Mouse (Mus musculus): Measurements from ENCODE around the gene Scaf8. TPM values are rescaled to one million over a fixed set of nuclear protein-coding genes. Genes with fewer than 3 reads are reported as not detected.
"Not testable (repeated sequence)": the region's sequence is repeated elsewhere in the genome, so short reads cannot be mapped to it uniquely, and the experiment has no call there.

Scaf8 gene
- total RNA-seq (2017), result 34.0 and 52.3 TPM in 2 replicates

GRCm38 (mm10) chr17:3114720-3115379, at the start of gene Scaf8:
TSS of gene Scaf8 (plus strand) at chr17:3114972.
- ATAC-seq (replicated peaks; ENCODE audit: low read depth, poor library complexity, severe bottlenecking), result peak; percentile 88

- no peak for ATAC-seq (replicated peaks; ENCODE audit: low read depth, poor library complexity, severe bottlenecking)
Measured at GRCm38 (mm10) chr17:3075166-3075872, 39.5 kb upstream of the Scaf8 start.

DNA sequence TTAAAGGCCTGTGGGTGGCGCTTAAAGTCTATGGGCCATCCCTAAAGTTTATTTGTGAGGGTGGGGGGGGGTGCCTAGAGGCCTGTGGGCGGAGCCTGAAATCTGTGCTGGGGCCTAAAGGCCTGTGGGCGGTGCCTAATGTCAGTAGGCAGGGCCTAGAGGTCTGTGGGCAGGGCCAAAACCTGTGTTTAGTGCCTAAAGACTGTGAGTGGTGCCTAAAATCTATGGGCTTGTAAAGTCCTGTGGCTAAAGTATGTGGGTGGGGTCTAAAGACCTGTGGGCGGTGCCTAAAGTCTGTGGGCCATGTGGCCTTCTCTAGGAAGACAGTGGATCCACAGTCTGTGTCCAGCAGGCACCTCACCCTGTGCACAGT, 38.9 kb upstream of the Scaf8 start:
- no peak for ATAC-seq (replicated peaks; ENCODE audit: low read depth, poor library complexity, severe bottlenecking)

- ATAC-seq (replicated peaks; ENCODE audit: low read depth, poor library complexity, severe bottlenecking), result not testable (repeated sequence)
Measured at GRCm38 (mm10) chr17:3077936-3078335, 36.8 kb upstream of the Scaf8 start.

GRCm38 (mm10) chr17:3080587-3081349, 34.0 kb upstream of the Scaf8 start:
- ATAC-seq (replicated peaks; ENCODE audit: low read depth, poor library complexity, severe bottlenecking), result peak; percentile 14

GRCm38 (mm10) chr17:3081512-3082100, 33.2 kb upstream of the Scaf8 start:
- ATAC-seq (replicated peaks; ENCODE audit: low read depth, poor library complexity, severe bottlenecking), result peak; percentile 15

DNA sequence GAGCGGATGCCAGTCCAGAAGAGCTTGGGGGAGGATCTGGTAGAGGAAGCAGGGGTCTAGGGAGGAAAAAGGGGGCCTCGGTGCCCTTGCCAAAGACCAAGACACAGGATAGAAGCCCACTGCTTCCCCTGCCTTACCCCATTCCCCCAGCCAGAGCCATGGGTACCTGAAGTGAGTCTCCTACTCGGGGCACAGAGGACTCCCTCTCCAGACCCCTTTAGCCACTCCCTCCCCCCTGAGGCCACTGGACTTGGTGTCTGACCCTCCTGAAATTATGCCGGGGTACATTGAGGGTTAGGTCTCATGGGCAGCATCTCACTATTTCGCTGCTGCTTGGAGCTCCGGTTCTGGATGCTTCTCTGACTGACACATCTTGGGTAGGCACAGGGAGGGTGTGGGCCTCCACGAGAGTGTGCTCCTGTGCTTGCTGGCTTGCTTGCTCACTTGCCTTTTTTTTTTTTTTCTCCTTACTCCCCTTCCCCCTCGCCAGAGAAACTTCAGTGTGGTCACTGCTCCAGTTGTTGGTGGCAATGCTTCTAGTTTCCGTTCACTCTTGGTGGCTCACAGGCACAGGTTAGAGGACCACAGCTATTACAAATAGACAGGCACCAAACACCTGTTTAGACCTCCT, 32.5 kb upstream of the Scaf8 start:
- peak; percentile 6 for ATAC-seq (replicated peaks; ENCODE audit: low read depth, poor library complexity, severe bottlenecking)

DNA sequence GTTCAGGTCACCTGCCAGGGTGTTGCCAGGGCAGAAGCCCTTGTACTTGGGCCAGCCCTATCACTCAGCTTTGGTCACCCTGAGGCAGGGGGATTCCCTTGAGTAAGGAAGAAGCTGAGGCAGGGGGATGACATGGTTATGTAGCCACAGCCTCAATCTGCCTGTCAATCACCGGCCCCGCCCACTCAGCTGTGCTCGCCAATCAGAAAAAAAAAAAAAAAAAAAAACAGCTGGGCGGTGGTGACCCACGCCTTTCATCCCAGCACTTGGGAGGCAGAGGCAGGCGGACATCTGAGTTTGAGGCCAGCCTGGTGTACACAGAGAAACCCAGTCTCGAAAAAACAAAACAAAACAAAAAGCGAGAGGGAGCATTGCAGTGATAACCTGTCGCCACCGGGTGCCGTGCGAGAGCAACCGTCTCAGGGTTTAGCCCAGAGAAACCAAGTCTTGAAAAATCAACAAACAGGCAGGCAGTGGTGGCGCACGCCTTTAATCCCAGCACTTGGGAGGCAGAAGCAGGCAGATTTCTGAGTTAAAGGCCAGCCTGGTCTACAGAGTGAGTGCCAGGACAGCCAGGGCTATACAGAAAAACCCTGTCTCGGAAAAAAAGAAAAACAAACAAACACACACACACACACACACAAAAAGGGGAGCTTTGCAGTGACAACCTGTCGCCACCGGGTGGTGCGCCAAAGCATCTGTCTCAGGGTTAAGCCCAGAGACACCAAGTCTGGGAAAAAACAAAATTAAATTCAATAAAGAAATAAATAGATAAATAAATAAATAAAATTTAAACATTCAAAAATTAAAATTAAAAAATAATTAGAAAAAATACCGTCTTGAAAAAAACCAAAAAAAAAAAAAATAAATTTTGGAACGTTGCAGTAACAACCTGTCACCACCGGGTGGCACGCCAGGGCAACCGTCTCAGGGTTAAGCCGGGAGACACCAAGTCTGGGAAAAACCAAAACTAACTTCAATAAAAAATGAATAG, 31.7 kb upstream of the Scaf8 start:
- not testable (repeated sequence) for ATAC-seq (replicated peaks; ENCODE audit: low read depth, poor library complexity, severe bottlenecking)

DNA sequence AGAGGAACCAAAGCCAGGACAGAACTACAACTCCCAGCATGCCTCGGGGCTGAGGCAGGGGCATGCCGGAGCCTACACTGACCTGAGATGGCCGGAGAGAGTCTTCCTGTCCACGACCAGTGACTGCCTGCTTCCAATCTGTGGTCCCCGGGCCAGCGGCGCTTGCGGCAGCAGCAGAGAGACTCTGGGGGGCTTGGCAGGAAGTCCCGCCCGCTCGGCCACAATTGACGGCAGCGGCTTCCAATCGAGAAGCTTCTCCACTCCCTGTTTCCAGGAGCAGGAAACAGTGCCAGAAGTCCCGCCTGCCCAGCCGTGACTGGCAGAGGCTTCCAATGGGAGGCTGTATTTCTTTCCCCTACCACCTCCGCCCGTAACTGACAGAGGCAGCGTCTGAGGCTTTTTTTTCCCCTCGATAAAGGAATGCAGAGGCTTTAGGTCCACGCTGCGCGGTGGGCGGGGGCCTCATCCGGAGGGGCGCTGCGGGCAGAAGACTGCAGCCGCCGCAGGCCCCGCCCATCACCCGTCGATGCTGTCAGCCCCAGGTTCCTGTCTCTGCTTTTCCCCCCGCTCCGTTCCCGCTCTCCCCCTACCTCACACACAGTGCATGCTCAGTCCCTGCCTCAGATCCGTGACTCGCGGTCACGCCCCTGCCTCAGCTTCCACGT, 30.8 kb upstream of the Scaf8 start:
- peak; percentile 33 for ATAC-seq (replicated peaks; ENCODE audit: low read depth, poor library complexity, severe bottlenecking)

DNA sequence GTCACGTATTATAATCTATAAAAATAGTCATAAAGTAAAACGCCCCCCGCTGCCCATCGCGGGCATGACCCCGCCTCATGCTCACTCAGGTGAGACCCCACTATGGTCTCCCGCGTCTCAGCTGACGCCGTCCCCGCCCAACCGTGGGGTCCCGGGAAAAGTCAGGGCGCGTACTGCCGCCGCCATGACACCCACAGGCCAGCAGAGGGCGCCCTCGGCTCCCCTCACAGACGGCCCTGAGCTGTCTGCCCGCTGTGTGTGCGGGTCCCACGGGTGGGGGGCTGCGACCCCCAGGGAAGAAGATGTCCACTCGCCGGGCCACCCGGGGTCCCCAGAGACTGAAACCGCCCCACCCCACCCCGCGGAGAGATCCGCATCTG, 30.2 kb upstream of the Scaf8 start:
- ATAC-seq (replicated peaks; ENCODE audit: low read depth, poor library complexity, severe bottlenecking), result peak; percentile 2; the same call in 1 of the 2 replicates

GRCm38 (mm10) chr17:3085152-3085551, 29.6 kb upstream of the Scaf8 start:
- no peak for ATAC-seq (replicated peaks; ENCODE audit: low read depth, poor library complexity, severe bottlenecking)

DNA sequence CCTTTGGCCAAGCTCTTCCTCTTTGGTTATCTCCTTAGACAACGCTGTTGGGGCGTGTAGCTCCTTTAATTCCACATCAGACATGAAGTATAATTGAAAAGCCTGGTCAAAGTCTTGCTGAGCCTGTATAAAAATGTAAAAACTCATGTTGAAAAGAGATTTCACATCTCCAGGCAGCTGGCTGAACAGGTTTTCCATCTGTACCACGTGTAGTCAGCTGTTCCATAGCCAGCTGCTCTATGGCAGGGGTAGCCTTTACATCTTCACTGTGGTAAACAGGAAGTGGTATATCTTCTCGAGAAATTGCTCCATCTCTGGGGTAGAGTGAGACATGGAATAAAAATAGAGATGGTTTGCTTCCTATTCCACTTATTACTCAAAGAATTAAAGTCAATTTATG, 22.1 kb upstream of the Scaf8 start:
- ATAC-seq (replicated peaks; ENCODE audit: low read depth, poor library complexity, severe bottlenecking), result peak; percentile 93

- ATAC-seq (replicated peaks; ENCODE audit: low read depth, poor library complexity, severe bottlenecking), result not testable (repeated sequence)
Measured at GRCm38 (mm10) chr17:3099273-3099672, 15.5 kb upstream of the Scaf8 start.

DNA sequence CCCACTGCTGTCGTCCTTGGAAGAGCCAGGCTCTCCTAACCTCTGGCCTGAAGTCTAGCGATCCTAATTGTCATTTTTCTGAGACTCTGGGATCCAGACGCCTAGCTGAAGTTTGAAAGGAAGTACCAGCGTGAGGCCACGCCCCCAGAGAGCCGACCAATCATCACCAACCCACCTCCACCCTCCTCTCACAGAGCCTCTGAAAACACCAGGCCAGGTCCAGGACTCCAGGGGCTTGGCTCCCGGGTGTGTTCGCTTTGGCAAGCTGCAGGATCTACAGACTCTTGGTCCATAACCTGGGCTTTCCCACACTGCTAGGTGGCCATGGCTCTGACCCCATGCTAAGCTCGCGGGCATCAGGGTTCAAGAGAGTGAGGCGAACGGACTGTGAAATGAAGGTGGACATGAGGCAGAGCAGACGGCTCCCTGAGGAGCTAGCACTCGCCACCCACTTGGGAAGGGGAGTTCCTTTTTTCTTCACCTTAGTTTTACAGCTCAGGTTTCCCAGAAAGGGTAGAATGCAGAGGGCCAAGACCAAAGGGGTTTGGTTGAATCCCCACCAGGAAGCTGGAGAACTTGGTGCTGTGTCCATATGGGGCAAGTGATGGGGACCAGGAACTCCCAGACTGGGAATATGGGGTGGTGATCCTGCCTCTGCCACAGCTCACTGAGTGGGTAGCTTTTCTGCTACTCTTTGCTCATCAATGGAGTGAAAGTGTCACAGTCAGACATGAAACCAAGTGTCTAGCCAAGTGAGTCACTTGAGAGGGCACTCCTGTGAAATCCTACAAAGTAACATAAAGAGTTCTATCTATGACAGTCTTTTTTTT, 12.2 kb upstream of the Scaf8 start:
- ATAC-seq (replicated peaks; ENCODE audit: low read depth, poor library complexity, severe bottlenecking), result peak; percentile 97

DNA sequence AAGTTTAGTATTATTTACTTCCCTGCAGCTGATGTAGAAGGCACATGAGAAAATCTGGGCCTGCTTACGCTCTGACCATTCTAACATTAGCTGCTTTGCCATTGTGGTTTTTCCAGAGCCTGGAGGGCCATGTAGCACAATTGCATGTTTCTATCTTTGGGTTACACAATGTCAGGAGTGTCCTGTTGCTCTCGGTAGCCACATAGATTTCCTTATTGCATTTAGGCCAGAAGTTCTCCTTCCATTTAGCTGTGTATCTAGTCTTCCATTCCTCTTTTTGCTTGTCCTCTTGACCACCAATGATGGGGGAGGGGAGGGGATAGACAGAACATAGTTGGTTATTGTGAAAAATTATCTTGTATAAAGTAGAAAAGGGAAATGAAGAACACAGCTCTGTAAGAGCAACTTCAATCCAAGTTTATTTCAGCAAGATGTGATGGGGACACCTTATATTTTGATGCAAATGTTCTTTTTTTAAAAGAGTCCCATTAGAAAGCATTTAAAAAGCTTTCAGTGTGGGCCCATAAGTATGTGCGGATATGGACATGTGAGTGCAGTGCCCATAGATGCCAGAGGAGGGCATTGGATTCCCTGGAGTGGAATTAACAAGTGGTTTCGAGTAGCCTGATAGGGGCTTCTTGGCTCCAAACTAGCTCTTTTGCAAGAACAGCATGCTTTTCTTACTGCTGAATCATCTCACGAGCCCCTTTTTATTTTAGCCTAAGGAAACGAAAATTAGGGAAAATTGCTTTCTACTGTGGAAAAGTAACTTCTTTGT, 10.4 kb upstream of the Scaf8 start:
- peak; percentile 63 for ATAC-seq (replicated peaks; ENCODE audit: low read depth, poor library complexity, severe bottlenecking)

DNA sequence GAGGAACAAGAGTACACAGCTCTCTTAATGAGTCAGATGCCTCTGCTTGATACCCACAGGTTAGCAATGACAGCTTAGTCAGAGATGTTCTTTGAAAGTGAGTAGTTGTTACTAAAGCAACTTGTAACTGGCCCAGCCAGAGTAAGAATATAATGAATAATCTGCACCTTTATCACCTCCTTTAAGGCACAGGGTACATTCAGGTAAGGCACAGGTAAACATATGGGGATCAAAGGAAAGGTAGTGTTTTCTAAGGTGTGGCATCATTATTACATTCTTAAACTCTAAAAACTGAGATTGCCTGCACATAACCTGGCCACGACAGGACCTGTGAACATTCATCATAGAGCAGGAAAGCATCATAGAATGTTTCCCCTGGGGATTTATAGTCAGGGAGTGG, 9.8 kb upstream of the Scaf8 start:
- ATAC-seq (replicated peaks; ENCODE audit: low read depth, poor library complexity, severe bottlenecking), result no peak
